Mouse (Mus musculus) kidney, adult 2 months (tissue): ENCODE data around the gene Map4k2. TPM values are rescaled to one million over a fixed set of nuclear protein-coding genes. Genes with fewer than 3 reads are reported as not detected.

ENCODE experiments used
- DNase-seq: peaks from one replicate; pipeline ENCODE4 v3.0.0; 2021
- H3K27ac ChIP-seq: fragments of 200-500 bp; 2 replicates; pipeline ENCODE4 v1.5.1; 2012; ENCODE audit warnings: low read depth, low read length, control low read depth, inconsistent platforms; ENCODE audit not compliant: insufficient read depth
- H3K27me3 ChIP-seq: fragments of 200-500 bp; replicated peaks from 2 replicates; pipeline ENCODE4 v1.6.1; 2012; ENCODE audit warnings: mild to moderate bottlenecking, moderate library complexity, low read length, inconsistent platforms; ENCODE audit not compliant: control insufficient read depth, insufficient read depth
- H3K36me3 ChIP-seq: fragments of 200-500 bp; 2 replicates; pipeline ENCODE4 v1.6.1; 2012; ENCODE audit warnings: mild to moderate bottlenecking, moderate library complexity, low read length, inconsistent platforms; ENCODE audit not compliant: control insufficient read depth, insufficient read depth
- H3K4me1 ChIP-seq: fragments of 200-500 bp; 2 replicates; pipeline ENCODE4 v1.6.1; 2011; ENCODE audit warnings: low read length; ENCODE audit not compliant: control insufficient read depth, insufficient read depth
- H3K4me3 ChIP-seq: fragments of 200-500 bp; 2 replicates; pipeline ENCODE4 v1.5.1; 2011; ENCODE audit warnings: mild to moderate bottlenecking, low read depth, low read length, control low read depth; ENCODE audit not compliant: insufficient read depth
- CTCF ChIP-seq: fragments of 200-500 bp; conservative IDR thresholded peaks from 2 replicates; pipeline ENCODE4 v1.5.1; 2011; ENCODE audit warnings: low read depth, mild to moderate bottlenecking, control low read depth, low read length, moderate library complexity, mixed read lengths; ENCODE audit not compliant: insufficient read depth, insufficient read length
- POLR2A ChIP-seq: fragments of 200-500 bp; IDR thresholded peaks from one replicate; pipeline ENCODE4 v1.6.1; 2011; ENCODE audit warnings: low read depth, low read length, control low read depth
- WGBS: fragments of 180-500 bp; shearing (Covaris S2); methylation state at CpG from one replicate; pipeline ENCODE4 v1.1.7; 2018; 5-methylcytosine and 5-hydroxymethylcytosine counted together
- polyA plus RNA-seq: library from polyadenylated mRNA; depleted of rRNA; stranded (reverse); fragments of >200 nt; gene quantifications from 2 replicates; pipeline ENCODE4 v1.2.3, GENCODE M21; 2012

The Map4k2 gene
- polyA plus RNA-seq, 1 experiment, result 92.3 TPM

- H3K36me3 ChIP-seq, result no peaks in the 10 kb centered on the region
These were observed 3.1 kb downstream of the Map4k2 start for GRCm38 (mm10) chr19:6343996-6344395.

GRCm38 (mm10) chr19:6346023-6346422, 5.1 kb downstream of the Map4k2 start:
- H3K4me1 ChIP-seq, result peaks cover 5% of the 10 kb centered on the region
- no peak overlapping the region for H3K27ac ChIP-seq
- WGBS, result 83% methylated on average over 5 of the region's 5 CpGs
- H3K4me3 ChIP-seq, result no peak overlapping the region
- TF ChIP-seq CTCF (no peak), POLR2A (no peak)
- no peaks in the 10 kb centered on the region for H3K27me3 ChIP-seq
- H3K36me3 ChIP-seq, result no peaks in the 10 kb centered on the region
- DNase-seq, result no peak

More at GRCm38 (mm10) chr19:6343996-6344395, 3.1 kb downstream of the Map4k2 start:
- 85% methylated on average over 5 of the region's 5 CpGs for WGBS
- peaks cover 17% of the 10 kb centered on the region for H3K4me1 ChIP-seq
- no peak for DNase-seq
- H3K27me3 ChIP-seq, result no peaks in the 10 kb centered on the region
- TF ChIP-seq POLR2A (no peak), CTCF (no peak)
- no peak overlapping the region for H3K27ac ChIP-seq
- H3K4me3 ChIP-seq, result no peak overlapping the region

DNA sequence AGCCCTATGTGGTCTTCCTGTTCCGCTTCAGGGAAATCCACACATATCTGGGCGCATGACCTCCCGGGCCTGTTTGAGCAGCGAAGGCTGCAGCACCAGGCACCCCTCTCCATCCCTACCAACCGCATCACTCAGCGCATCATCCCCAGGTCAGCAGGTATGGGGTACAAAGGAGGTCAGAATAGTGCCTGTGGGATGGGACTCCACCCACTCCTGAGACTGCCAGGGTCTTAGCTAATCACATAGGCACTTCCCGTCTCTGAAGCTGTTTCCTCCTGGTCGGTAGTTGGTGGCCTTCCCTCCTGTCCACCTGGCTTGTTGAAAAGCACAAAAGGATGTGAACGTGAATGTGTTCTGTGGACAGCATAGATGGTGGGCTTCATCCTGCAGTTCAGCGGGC, 5.7 kb downstream of the Map4k2 start:
- Histone ChIP-seq H3K4me1 (peaks cover 3% of the 10 kb centered on the region), H3K27me3 (no peaks in the 10 kb centered on the region), H3K36me3 (no peaks in the 10 kb centered on the region)

DNA sequence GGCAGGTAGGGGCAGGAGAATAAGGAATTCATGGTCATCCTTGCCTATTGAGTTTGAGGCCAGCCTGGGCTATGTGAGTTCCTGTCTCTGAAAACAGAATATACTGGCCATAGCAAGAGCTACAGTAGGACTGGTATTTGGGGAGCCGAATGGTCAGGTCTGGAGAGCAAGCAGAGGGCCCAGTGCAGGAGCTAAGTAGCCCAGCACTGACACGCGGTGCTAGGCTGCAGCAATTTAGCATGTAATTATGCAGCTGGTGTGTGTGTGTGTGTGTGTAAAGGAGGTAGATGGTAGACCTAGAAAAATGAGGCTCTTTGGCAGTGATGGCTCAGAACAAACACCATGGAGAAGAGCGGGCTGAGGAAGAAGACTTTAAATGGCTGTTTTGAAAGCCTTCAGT, 6.7 kb downstream of the Map4k2 start:
- no peaks in the 10 kb centered on the region for H3K27me3 ChIP-seq
- H3K27ac ChIP-seq, result no peak overlapping the region
- DNase-seq, result no peak
- H3K4me1 ChIP-seq, result no peaks in the 10 kb centered on the region
- no peak overlapping the region for H3K4me3 ChIP-seq
- WGBS, result 90% methylated on average over 4 of the region's 4 CpGs
- TF ChIP-seq CTCF (no peak), POLR2A (no peak)
- no peaks in the 10 kb centered on the region for H3K36me3 ChIP-seq

More for the DNA sequence above, 5.7 kb downstream of the Map4k2 start:
- H3K27ac ChIP-seq, result no peak overlapping the region
- no peak overlapping the region for H3K4me3 ChIP-seq
- no peak for TF ChIP-seq CTCF
- TF ChIP-seq POLR2A, result no peak
- WGBS, result 81% methylated on average over 10 of the region's 10 CpGs
- DNase-seq, result no peak

DNA sequence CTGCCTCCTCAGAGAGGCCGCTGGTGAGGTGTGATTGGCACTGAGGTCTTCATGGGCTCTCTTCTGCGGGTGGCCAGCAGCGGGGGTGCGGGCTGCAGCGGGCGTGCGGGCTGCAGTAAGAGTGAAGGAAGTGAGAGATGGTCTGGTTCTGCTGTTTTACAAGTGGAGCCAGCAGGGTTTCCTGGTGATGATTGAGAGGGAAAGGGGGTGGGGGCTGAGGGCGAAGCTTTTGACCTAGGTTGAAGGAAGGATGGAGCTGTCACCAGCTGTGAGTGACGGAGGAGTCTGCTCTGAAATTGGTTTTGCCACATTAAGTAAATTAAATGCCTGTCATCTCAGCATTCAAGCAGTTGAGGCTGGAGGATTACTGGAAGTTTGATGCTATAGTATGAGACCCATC, 7.8 kb downstream of the Map4k2 start:
- WGBS, result 70% methylated on average over 9 of the region's 9 CpGs
- no peak for DNase-seq

DNA sequence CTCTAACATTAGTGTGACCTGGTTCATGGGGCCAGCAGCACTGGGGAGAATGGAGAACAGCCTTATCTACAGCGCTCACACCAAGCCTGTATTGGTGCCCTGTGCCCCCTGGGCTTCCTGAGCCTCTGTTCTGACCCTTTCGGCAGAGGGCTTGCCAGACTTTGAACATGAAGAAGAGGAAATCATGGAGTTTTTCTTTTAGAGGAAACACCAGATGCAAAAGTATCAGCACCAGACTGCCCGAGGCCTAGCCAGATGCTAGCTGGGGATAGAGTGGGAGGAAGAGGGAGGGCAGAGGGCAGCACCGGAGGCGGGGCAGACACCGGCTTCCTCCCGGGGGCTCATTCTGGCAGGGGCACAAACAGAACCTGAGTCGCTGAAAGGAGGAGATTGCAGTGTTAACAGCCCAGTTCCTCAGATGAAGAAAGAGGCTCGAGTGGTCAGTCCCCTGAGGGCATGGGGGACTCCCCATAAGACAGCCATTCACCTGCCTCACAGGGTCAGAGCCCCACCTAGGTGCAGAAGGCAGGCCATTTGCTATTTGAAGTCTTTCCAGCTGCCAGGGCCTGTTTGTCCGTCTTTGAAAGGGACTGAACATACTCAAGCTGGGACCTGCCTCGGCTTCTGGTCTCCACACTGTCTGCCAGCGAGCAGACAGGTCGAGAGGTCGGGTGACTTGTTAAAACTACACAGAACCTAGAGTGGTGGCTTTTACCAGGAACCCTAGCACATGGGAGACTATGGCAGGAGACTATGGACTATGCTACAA, 8.5 kb downstream of the Map4k2 start:
- DNase-seq, result peak; percentile 67
- no peaks in the 10 kb centered on the region for H3K4me1 ChIP-seq
- WGBS, result 46% methylated on average over 14 of the region's 14 CpGs
- no peak for TF ChIP-seq POLR2A
- no peak for TF ChIP-seq CTCF
- H3K27me3 ChIP-seq, result no peaks in the 10 kb centered on the region
- H3K4me3 ChIP-seq, result no peak overlapping the region
- H3K36me3 ChIP-seq, result no peaks in the 10 kb centered on the region
- 0 out of 2 replicates have a peak overlapping the region, but pooled peaks have one; percentile 19 for H3K27ac ChIP-seq

More for the DNA sequence above, 7.8 kb downstream of the Map4k2 start:
- Histone ChIP-seq H3K36me3 (no peaks in the 10 kb centered on the region), H3K27me3 (no peaks in the 10 kb centered on the region), H3K4me3 (no peak overlapping the region), H3K4me1 (no peaks in the 10 kb centered on the region), H3K27ac (peak overlapping the region; percentile 19; the same call in 1 of the 2 replicates)
- TF ChIP-seq CTCF (no peak), POLR2A (no peak)

- no peak overlapping the region for H3K27ac ChIP-seq
- TF ChIP-seq CTCF (no peak), POLR2A (no peak)
- no peak overlapping the region for H3K4me3 ChIP-seq
- no peaks in the 10 kb centered on the region for H3K36me3 ChIP-seq
- DNase-seq, result no peak
- H3K27me3 ChIP-seq, result no peaks in the 10 kb centered on the region
- WGBS, result 54% methylated on average over 14 of the region's 14 CpGs
- H3K4me1 ChIP-seq, result no peaks in the 10 kb centered on the region
These were observed 10.6 kb downstream of the Map4k2 start for GRCm38 (mm10) chr19:6351431-6352106.
